Mouse (Mus musculus) forebrain, embryonic 10.5 days (tissue): ENCODE measurements around the gene Aebp1. TPM values are rescaled to one million over a fixed set of nuclear protein-coding genes. Genes with fewer than 3 reads are reported as not detected.

Experiments used
- DNase-seq: peaks from one replicate; pipeline ENCODE4 v3.0.0-alpha.2; 2017; ENCODE audit warnings: low spot score; ENCODE audit errors: extremely low spot score
- H3K27ac ChIP-seq: fragments of 300-500 bp; sonication (generic); 2 replicates; pipeline ENCODE4 v1.5.1; 2016; ENCODE audit warnings: mild to moderate bottlenecking
- H3K27me3 ChIP-seq: fragments of 300-500 bp; sonication (generic); 2 replicates; pipeline ENCODE4 v1.6.1; 2016; ENCODE audit warnings: mild to moderate bottlenecking; ENCODE audit not compliant: poor library complexity, severe bottlenecking
- H3K36me3 ChIP-seq: fragments of 300-500 bp; sonication (generic); replicated peaks from 2 replicates; pipeline ENCODE4 v1.6.1; 2016; ENCODE audit warnings: mild to moderate bottlenecking, moderate library complexity
- H3K4me1 ChIP-seq: fragments of 300-500 bp; sonication (generic); 2 replicates; pipeline ENCODE4 v1.6.1; 2016
- H3K4me3 ChIP-seq: fragments of 300-500 bp; sonication (generic); 2 replicates; pipeline ENCODE4 v1.5.1; 2016; ENCODE audit warnings: mild to moderate bottlenecking, moderate library complexity
- H3K9me3 ChIP-seq: fragments of 300-500 bp; sonication (generic); 2 replicates; pipeline ENCODE4 v1.6.1; 2016; ENCODE audit warnings: mild to moderate bottlenecking, moderate library complexity
- WGBS: fragments of 180-500 bp; shearing (Covaris S2); methylation state at CpG from one replicate; pipeline ENCODE4 v1.1.7; 2016; 5-methylcytosine and 5-hydroxymethylcytosine counted together
- polyA plus RNA-seq: library from polyadenylated mRNA; unstranded; fragments of >200 nt; fragmentation: Nextera tagmentation; extraction: Ambion mirVana; gene quantifications from 2 replicates; pipeline ENCODE4 v1.2.1, GENCODE M21; 2016

Gene Aebp1
- polyA plus RNA-seq, 1 experiment from 2014 or later = 8.8 TPM

- Histone ChIP-seq H3K9me3 (0 out of 2 replicates have a peak, but pooled peaks cover 6% of the 10 kb centered on the region), H3K4me1 (peaks cover 30% of the 10 kb centered on the region), H3K36me3 (no peaks in the 10 kb centered on the region), H3K27me3 (peaks cover 51% of the 10 kb centered on the region), H3K4me3 (no peak overlapping the region), H3K27ac (no peak overlapping the region)
- 87% methylated on average over 13 of the region's 13 CpGs for WGBS
- no peak for DNase-seq
Measured at GRCm38 (mm10) chr11:5859883-5860550, 1.7 kb upstream of the Aebp1 start.

DNA sequence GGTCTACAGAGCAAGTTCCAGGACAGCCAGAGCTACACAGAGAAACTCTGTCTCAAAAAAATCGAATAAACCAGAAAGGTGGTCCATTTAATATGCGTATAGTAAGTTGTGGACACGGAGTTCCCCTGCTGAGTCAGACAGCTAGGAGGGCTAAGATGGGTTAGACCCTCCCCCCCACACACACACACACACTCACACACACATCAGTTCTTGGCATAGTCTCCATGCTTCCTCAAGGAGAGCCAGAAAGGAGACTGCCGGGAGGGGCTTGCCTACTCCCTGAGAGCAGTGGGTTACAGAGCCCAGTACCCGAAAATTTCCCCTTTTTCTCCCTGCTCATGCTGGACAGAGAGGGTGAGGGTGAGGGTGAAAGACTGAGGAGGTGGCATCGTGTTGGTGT, 1.1 kb upstream of the Aebp1 start:
- Histone ChIP-seq H3K27ac (no peak overlapping the region), H3K36me3 (no peaks in the 10 kb centered on the region), H3K4me1 (peaks cover 29% of the 10 kb centered on the region), H3K9me3 (0 out of 2 replicates have a peak, but pooled peaks cover 6% of the 10 kb centered on the region), H3K27me3 (peaks cover 51% of the 10 kb centered on the region), H3K4me3 (no peak overlapping the region)
- DNase-seq = no peak
- WGBS = 77% methylated on average over 6 of the region's 6 CpGs

GRCm38 (mm10) chr11:5862394-5863105, 803 bp downstream of the Aebp1 start:
- DNase-seq = no peak
- Histone ChIP-seq H3K4me1 (peaks cover 28% of the 10 kb centered on the region), H3K27me3 (peaks cover 51% of the 10 kb centered on the region), H3K27ac (peak overlapping the region; percentile 53; the same call in 1 of the 2 replicates), H3K36me3 (no peaks in the 10 kb centered on the region), H3K4me3 (peak overlapping the region; percentile 51), H3K9me3 (0 out of 2 replicates have a peak, but pooled peaks cover 6% of the 10 kb centered on the region)
- 37% methylated on average over 15 of the region's 15 CpGs for WGBS

GRCm38 (mm10) chr11:5867196-5867595, 5.4 kb downstream of the Aebp1 start:
- H3K27ac ChIP-seq = no peak overlapping the region
- no peaks in the 10 kb centered on the region for H3K9me3 ChIP-seq
- peaks cover 16% of the 10 kb centered on the region for H3K4me1 ChIP-seq
- no peak overlapping the region for H3K4me3 ChIP-seq
- DNase-seq = no peak
- H3K27me3 ChIP-seq = peaks cover 22% of the 10 kb centered on the region
- H3K36me3 ChIP-seq = peaks cover 34% of the 10 kb centered on the region
- 89% methylated on average over 2 of the region's 2 CpGs for WGBS

- Histone ChIP-seq H3K36me3 (peaks cover 46% of the 10 kb centered on the region), H3K4me1 (peaks cover 5% of the 10 kb centered on the region; the same call in 1 of the 2 replicates), H3K27ac (no peak overlapping the region), H3K27me3 (peaks cover 11% of the 10 kb centered on the region), H3K4me3 (no peak overlapping the region), H3K9me3 (no peaks in the 10 kb centered on the region)
- DNase-seq = no peak
- 91% methylated on average over 12 of the region's 12 CpGs for whole genome bisulfite sequencing
Measured at GRCm38 (mm10) chr11:5868324-5868723, 6.6 kb downstream of the Aebp1 start.

DNA sequence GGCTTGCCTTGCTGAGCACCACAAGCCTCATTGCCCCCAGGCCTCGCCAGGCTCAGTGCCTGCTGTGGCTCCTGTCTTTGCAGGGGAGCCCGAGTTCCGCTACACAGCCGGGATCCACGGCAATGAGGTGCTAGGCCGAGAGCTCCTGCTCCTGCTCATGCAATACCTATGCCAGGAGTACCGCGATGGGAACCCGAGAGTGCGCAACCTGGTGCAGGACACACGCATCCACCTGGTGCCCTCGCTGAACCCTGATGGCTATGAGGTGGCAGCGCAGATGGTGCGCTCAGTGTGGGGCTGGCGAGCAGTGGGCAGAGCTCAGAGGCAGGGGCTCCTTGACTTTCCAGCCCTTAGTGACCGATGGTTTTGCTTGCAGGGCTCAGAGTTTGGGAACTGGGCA, 7.6 kb downstream of the Aebp1 start:
- Histone ChIP-seq H3K4me1 (peaks cover 4% of the 10 kb centered on the region; the same call in 1 of the 2 replicates), H3K27me3 (peaks cover under 1% of the 10 kb centered on the region; the same call in 1 of the 2 replicates), H3K4me3 (no peak overlapping the region), H3K36me3 (peaks cover 56% of the 10 kb centered on the region), H3K9me3 (no peaks in the 10 kb centered on the region), H3K27ac (no peak overlapping the region)
- WGBS = 95% methylated on average over 16 of the region's 16 CpGs
- no peak for DNase-seq

DNA sequence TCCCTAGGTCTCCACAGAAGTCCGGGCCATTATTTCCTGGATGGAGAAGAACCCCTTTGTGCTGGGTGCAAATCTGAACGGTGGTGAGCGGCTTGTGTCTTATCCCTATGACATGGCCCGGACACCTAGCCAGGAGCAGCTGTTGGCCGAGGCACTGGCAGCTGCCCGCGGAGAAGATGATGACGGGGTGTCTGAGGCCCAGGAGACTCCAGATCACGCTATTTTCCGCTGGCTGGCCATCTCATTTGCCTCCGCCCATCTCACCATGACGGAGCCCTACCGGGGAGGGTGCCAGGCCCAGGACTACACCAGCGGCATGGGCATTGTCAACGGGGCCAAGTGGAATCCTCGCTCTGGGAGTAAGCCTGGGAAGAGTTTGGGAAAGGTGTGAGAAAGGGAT, 8.3 kb downstream of the Aebp1 start:
- Histone ChIP-seq H3K9me3 (no peaks in the 10 kb centered on the region), H3K27ac (no peak overlapping the region), H3K4me1 (peaks cover 4% of the 10 kb centered on the region; the same call in 1 of the 2 replicates), H3K4me3 (no peak overlapping the region), H3K36me3 (peaks cover 63% of the 10 kb centered on the region), H3K27me3 (no peaks in the 10 kb centered on the region)
- DNase-seq = no peak
- WGBS = 90% methylated on average over 16 of the region's 16 CpGs

DNA sequence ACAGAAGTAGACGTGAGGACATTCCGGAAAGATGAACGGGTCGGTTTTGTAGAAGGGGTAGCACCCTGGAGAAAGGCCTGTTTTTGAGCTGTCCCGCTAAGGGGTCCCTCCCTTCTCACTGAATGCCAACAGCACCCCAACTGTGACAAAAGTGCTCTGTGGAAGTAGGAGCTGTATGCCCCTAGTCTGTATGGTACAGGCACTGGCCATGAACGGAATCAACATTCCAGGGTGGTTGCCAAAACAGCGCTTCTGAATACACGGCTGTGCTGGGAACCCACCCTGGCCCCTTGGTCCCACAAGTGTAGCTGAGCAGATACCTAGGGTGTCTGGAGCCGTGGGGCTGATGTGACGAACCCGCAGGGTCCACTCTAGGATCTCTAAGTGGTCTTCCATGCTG, 11.0 kb downstream of the Aebp1 start:
- Histone ChIP-seq H3K4me3 (no peak overlapping the region), H3K36me3 (peaks cover 81% of the 10 kb centered on the region), H3K4me1 (peaks cover 20% of the 10 kb centered on the region), H3K27me3 (no peaks in the 10 kb centered on the region), H3K27ac (no peak overlapping the region), H3K9me3 (no peaks in the 10 kb centered on the region)
- no peak for DNase-seq
- WGBS = 95% methylated on average over 11 of the region's 11 CpGs

- H3K36me3 ChIP-seq = peaks cover 81% of the 10 kb centered on the region
- 97% methylated on average over 9 of the region's 9 CpGs for WGBS
Measured at GRCm38 (mm10) chr11:5873192-5873591, 11.4 kb downstream of the Aebp1 start.

GRCm38 (mm10) chr11:5877421-5877820, 15.7 kb downstream of the Aebp1 start:
- H3K27ac ChIP-seq = peak overlapping the region; percentile 91
- DNase-seq = no peak
- H3K36me3 ChIP-seq = peaks cover 45% of the 10 kb centered on the region
- H3K9me3 ChIP-seq = no peaks in the 10 kb centered on the region
- peaks cover 36% of the 10 kb centered on the region for H3K4me1 ChIP-seq
- H3K4me3 ChIP-seq = peak overlapping the region; percentile 71
- H3K27me3 ChIP-seq = no peaks in the 10 kb centered on the region
- WGBS = 11% methylated on average over 5 of the region's 5 CpGs

More at GRCm38 (mm10) chr11:5873192-5873591, 11.4 kb downstream of the Aebp1 start:
- DNase-seq = no peak
- H3K4me3 ChIP-seq = no peak overlapping the region
- H3K4me1 ChIP-seq = peaks cover 21% of the 10 kb centered on the region
- no peak overlapping the region for H3K27ac ChIP-seq
- no peaks in the 10 kb centered on the region for H3K9me3 ChIP-seq
- no peaks in the 10 kb centered on the region for H3K27me3 ChIP-seq

- Histone ChIP-seq H3K27me3 (no peaks in the 10 kb centered on the region), H3K4me3 (peak within 1 kb of the TSS; percentile 71), H3K9me3 (no peaks in the 10 kb centered on the region), H3K4me1 (peaks cover 36% of the 10 kb centered on the region), H3K36me3 (peaks cover 39% of the 10 kb centered on the region), H3K27ac (peak within 1 kb of the TSS; percentile 91)
- DNase-seq = peak; percentile 99
- under 1% methylated on average over 52 of the region's 52 CpGs for WGBS
Measured at GRCm38 (mm10) chr11:5877921-5878526, 16.3 kb downstream of the Aebp1 start, which contains the start of gene Pold2. Pold2 (minus strand) TSS chr11:5878292.

DNA sequence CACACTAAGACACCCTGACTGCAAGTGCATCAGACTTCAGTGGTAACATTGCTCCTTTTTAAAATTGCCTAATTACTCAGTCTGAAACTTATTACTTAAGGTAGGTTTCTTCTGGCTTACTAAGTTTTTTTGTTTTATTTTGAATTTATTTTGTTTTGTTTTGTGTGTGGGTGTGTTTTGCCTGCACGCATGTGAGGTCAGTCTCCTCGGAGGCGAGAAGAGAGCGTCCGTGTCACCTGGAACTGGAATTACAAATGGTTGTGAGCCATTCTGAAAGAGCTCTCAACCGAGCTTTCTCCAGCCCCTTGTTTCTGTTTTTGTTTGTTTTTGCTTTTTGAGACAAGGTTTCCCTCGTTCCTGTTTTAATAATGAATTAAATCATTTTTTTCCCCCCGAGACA, 16.9 kb downstream of the Aebp1 start:
- no peaks in the 10 kb centered on the region for H3K27me3 ChIP-seq
- DNase-seq = no peak
- H3K36me3 ChIP-seq = peaks cover 32% of the 10 kb centered on the region
- H3K4me1 ChIP-seq = peaks cover 36% of the 10 kb centered on the region
- H3K9me3 ChIP-seq = no peaks in the 10 kb centered on the region
- 56% methylated on average over 8 of the region's 8 CpGs for WGBS
- H3K27ac ChIP-seq = peak overlapping the region; percentile 91
- H3K4me3 ChIP-seq = peak overlapping the region; percentile 71
